Mouse (Mus musculus) small intestine, adult 10 weeks (tissue): Measurements from ENCODE around the gene Tcaf3. TPM values are rescaled to one million over a fixed set of nuclear protein-coding genes. Genes with fewer than 3 reads are reported as not detected.

Experiments
- polyA plus RNA-seq: library from polyadenylated mRNA; stranded (reverse); fragments of 350-450 nt; fragmentation: Illumina TruSeq; extraction: RNeasy Lipid Tissue Mini Kit (QIAGEN cat#74804); gene quantifications from one replicate; pipeline ENCODE4 v1.2.3, GENCODE M21; 2014; ENCODE audit warnings: low replicate concordance

Gene Tcaf3
- polyA plus RNA-seq = not detected

DNA sequence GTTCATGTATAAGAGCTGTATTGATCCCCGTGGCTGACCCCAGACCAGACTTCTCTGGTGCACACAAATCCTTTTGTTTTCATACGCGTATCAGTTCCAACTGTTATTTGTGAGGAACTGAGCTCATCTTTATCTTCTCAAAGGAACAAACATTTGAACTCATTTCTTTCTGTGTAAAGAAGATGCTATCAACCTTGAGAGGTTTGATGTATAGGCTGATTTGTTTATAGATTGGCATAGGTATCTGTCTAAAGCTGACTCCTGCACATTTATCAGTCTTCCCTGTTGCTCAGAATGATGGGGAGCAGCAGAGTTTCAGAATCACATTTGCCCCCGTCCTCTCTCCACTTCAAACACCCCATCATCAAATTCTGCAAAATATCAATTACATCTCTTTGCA, at the start of gene Tcaf3:
TSS of gene Tcaf3 (minus strand) at position 101 of the 400 bp plus-strand sequence.

DNA sequence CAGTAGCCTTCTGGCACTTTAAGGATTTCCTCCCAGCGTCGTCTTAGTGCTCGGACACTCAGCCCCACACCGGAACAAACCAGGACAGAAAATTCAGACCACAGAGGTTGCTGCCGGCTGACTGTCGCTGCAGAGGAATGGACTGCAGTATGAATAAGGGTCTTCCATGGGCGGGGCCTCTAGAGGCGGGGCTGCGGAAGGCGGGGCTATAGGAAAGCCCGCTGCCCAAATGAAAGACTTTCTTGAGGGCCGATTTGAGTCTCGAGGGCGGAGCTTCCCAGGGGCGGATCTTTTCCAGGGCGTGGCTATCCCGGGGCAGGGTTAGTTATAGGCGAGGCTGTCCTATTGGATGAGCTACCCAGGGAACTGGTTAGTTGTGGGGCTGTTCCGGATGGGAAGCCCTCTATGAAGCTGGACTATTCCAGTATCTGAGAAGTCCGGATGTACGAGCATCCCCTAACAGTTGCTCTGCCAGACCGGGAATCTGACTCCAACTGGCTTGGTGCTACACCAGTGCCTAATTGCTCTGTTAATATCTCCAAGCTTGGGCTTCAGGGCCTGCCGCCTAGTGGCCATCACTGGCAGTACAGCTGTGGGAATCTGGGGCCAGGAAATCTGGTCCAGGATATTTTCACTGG, 47.5 kb upstream of the Tcaf3 start, which contains the start of gene Tcaf2:
TSS of gene Tcaf2 (minus strand) at position 343 of the 638 bp plus-strand sequence.

DNA sequence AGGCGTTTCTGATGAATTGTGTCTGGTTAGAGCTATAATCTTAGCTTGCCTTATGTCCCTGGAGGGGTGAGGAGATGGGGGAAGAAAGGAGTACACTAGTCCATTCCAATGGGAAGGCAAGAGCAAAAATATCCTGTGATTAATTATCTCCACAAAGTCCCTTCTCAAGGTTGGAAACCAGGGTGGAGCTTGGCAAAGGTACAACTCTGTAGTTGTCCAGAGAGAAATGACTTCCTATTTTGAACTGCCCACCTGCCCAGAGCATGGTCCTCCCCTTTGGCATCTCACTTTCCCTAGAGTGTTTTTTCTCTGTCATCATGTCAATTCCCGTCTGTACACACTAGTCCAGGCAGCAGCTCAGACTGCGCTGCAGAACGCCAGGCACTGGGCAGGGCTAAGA, 50.0 kb downstream of the Tcaf3 start, which contains the start of gene Olfr455:
TSS of gene Olfr455 (minus strand) at position 127 of the 400 bp plus-strand sequence.

Other genes starting within 250 kb of the Tcaf3 start
- gene Zyx, start 248.1 kb downstream of the Tcaf3 start, polyA plus RNA-seq = 0.85 TPM
- gene Epha1, start 224.4 kb downstream of the Tcaf3 start, polyA plus RNA-seq = 7.2 TPM
- not detected for gene Tas2r143, start 197.5 kb downstream of the Tcaf3 start, polyA plus RNA-seq
- gene Tas2r135, start 192.3 kb downstream of the Tcaf3 start, polyA plus RNA-seq = not detected
- gene Tas2r126, start 163.2 kb downstream of the Tcaf3 start, polyA plus RNA-seq = not detected
- not detected for gene Olfr458, start 132.5 kb downstream of the Tcaf3 start, polyA plus RNA-seq
- gene Olfr457, start 121.4 kb downstream of the Tcaf3 start, polyA plus RNA-seq = not detected
- not detected for gene Olfr456, start 110.5 kb downstream of the Tcaf3 start, polyA plus RNA-seq
- gene Olfr455, start 50.1 kb downstream of the Tcaf3 start, polyA plus RNA-seq = not detected
- 13.3 TPM for gene Tcaf2, start 47.6 kb upstream of the Tcaf3 start, polyA plus RNA-seq
- gene Tcaf1, start 112.4 kb upstream of the Tcaf3 start, polyA plus RNA-seq = 11.4 TPM
- not detected for gene Olfr453, start 141.7 kb upstream of the Tcaf3 start, polyA plus RNA-seq
- gene Olfr38, start 158.7 kb upstream of the Tcaf3 start, polyA plus RNA-seq = not detected
- not detected for gene Olfr452, start 187.4 kb upstream of the Tcaf3 start, polyA plus RNA-seq
- gene Olfr450, start 214.2 kb upstream of the Tcaf3 start, polyA plus RNA-seq = not detected
- not detected for gene Olfr449, start 236.7 kb upstream of the Tcaf3 start, polyA plus RNA-seq